Mouse (Mus musculus): ENCODE data around the gene Mpg. TPM values are rescaled to one million over a fixed set of nuclear protein-coding genes. Genes with fewer than 3 reads are reported as not detected.

The Mpg gene
- polyA plus RNA-seq, 2 experiments = 9.9 to 17.0 TPM

- Histone ChIP-seq H3K4me1 (replicated peaks; ENCODE audit: control insufficient read depth in 2 of 2, insufficient read depth in 2 of 2, low read length in 1 of 2) (peaks cover 0 to 18% of the 10 kb centered on the region in 2 experiments; a peak in 2 of 4 replicates), H3K4me3 (ENCODE audit: insufficient read depth in 1 of 2, low read depth in 2 of 2, low read length in 2 of 2) (no peak overlapping the region), H3K9me3 (ENCODE audit: control insufficient read depth, low read length) (no peaks in the 10 kb centered on the region), H3K27me3 (ENCODE audit: control insufficient read depth, insufficient read depth, low read length) (no peaks in the 10 kb centered on the region), H3K27ac (no peak overlapping the region), H3K4me2 (ENCODE audit: low read depth) (no peak overlapping the region), H3K36me3 (replicated peaks; ENCODE audit: control insufficient read depth, insufficient read depth, low read depth) (no peaks in the 10 kb centered on the region), H3K9ac (replicated peaks) (no peak overlapping the region)
- WGBS (ENCODE audit: insufficient replicate concordance) = 26% methylated on average over 6 of the region's 6 CpGs
- TF ChIP-seq EP300 (IDR thresholded peaks at IDR 0.05; ENCODE audit: low read depth) = no peak
- no peak for TF ChIP-seq CTCF (IDR thresholded peaks at IDR 0.05; ENCODE audit: low read depth)
- DNase-seq (ENCODE audit: low read depth in 3 of 3, low spot score in 3 of 3) (no peak), ATAC-seq (ENCODE audit: insufficient read depth) (no peak)
Measured at GRCm38 (mm10) chr11:32196727-32197126, 29.6 kb upstream of the Mpg start.

GRCm38 (mm10) chr11:32197766-32198165, 28.5 kb upstream of the Mpg start:
- no peak for ATAC-seq (ENCODE audit: insufficient read depth)

GRCm38 (mm10) chr11:32198256-32198955, 27.9 kb upstream of the Mpg start:
- no peak for TF ChIP-seq CTCF (IDR thresholded peaks at IDR 0.05; ENCODE audit: low read depth)
- no peak for TF ChIP-seq EP300 (IDR thresholded peaks at IDR 0.05; ENCODE audit: low read depth)
- 45% methylated on average over 14 of the region's 14 CpGs for WGBS (ENCODE audit: insufficient replicate concordance)
- H3K36me3 ChIP-seq (replicated peaks; ENCODE audit: control insufficient read depth, insufficient read depth, low read depth) = no peaks in the 10 kb centered on the region
- H3K4me3 ChIP-seq (ENCODE audit: insufficient read depth in 1 of 2, low read depth in 2 of 2, low read length in 2 of 2) = no peak overlapping the region
- no peak overlapping the region for H3K27ac ChIP-seq
- ATAC-seq (ENCODE audit: insufficient read depth) (no peak), DNase-seq (ENCODE audit: low read depth in 3 of 3, low spot score in 3 of 3) (no peak)
- H3K9me3 ChIP-seq (ENCODE audit: control insufficient read depth, low read length) = no peaks in the 10 kb centered on the region
- peaks cover 0 to 18% of the 10 kb centered on the region in 2 experiments; a peak in 2 of 4 replicates for H3K4me1 ChIP-seq (replicated peaks; ENCODE audit: control insufficient read depth in 2 of 2, insufficient read depth in 2 of 2, low read length in 1 of 2)
- no peak overlapping the region for H3K4me2 ChIP-seq (ENCODE audit: low read depth)
- no peaks in the 10 kb centered on the region for H3K27me3 ChIP-seq (ENCODE audit: control insufficient read depth, insufficient read depth, low read length)
- no peak overlapping the region for H3K9ac ChIP-seq (replicated peaks)

More at GRCm38 (mm10) chr11:32197766-32198165, 28.5 kb upstream of the Mpg start:
- DNase-seq (ENCODE audit: low read depth in 3 of 3, low spot score in 3 of 3) = no peak
- H3K4me3 ChIP-seq (ENCODE audit: insufficient read depth in 1 of 2, low read depth in 2 of 2, low read length in 2 of 2) = no peak overlapping the region
- no peaks in the 10 kb centered on the region for H3K36me3 ChIP-seq (replicated peaks; ENCODE audit: control insufficient read depth, insufficient read depth, low read depth)
- no peaks in the 10 kb centered on the region for H3K9me3 ChIP-seq (ENCODE audit: control insufficient read depth, low read length)
- H3K9ac ChIP-seq (replicated peaks) = no peak overlapping the region
- peaks cover 0 to 18% of the 10 kb centered on the region in 2 experiments; a peak in 2 of 4 replicates for H3K4me1 ChIP-seq (replicated peaks; ENCODE audit: control insufficient read depth in 2 of 2, insufficient read depth in 2 of 2, low read length in 1 of 2)
- H3K4me2 ChIP-seq (ENCODE audit: low read depth) = no peak overlapping the region
- WGBS (ENCODE audit: insufficient replicate concordance) = 54% methylated on average over 3 of the region's 3 CpGs
- H3K27me3 ChIP-seq (ENCODE audit: control insufficient read depth, insufficient read depth, low read length) = no peaks in the 10 kb centered on the region
- TF ChIP-seq EP300 (IDR thresholded peaks at IDR 0.05; ENCODE audit: low read depth) = no peak
- TF ChIP-seq CTCF (IDR thresholded peaks at IDR 0.05; ENCODE audit: low read depth) = no peak
- H3K27ac ChIP-seq = no peak overlapping the region

GRCm38 (mm10) chr11:32199230-32199629, 27.1 kb upstream of the Mpg start:
- no peak overlapping the region for H3K9ac ChIP-seq (replicated peaks)
- no peak for ATAC-seq (ENCODE audit: insufficient read depth)

DNA sequence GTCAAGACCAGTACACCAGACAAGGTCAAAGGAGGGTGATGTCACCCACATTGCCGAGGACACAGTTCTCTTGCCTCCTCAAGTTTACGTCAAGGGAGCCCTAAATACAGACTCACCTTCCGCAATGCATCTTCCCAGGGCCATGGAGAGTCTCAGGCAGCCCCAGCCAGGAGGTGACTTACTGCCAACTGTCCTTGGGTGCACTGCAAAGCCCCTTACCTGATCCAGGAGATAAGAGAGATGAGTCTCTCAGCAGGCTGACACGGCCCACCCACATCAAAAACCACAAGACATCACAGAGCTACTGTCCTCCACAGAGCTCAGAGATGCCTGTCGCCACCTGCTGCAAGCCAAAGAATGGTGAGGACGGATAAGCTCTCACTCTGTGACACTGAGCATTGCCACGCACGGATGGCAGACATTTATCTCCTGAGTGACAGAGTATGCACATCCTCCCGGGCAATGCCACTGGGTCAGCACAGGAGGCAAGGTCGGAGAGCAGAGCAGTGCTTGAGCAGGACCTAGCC, 26.2 kb upstream of the Mpg start, which contains the start of gene Il9r:
Il9r (minus strand) TSS at position 205 of the 527 bp plus-strand sequence.
- no peaks in the 10 kb centered on the region for H3K9me3 ChIP-seq (ENCODE audit: control insufficient read depth, low read length)
- no peaks in the 10 kb centered on the region for H3K36me3 ChIP-seq (replicated peaks; ENCODE audit: control insufficient read depth, insufficient read depth, low read depth)
- no peak within 1 kb of the TSS for H3K9ac ChIP-seq (replicated peaks)
- TF ChIP-seq CTCF (IDR thresholded peaks at IDR 0.05; ENCODE audit: low read depth) (peak; percentile 24; the same call in 1 of the 2 replicates), EP300 (IDR thresholded peaks at IDR 0.05; ENCODE audit: low read depth) (no peak)
- no peak within 1 kb of the TSS for H3K27ac ChIP-seq
- DNase-seq (ENCODE audit: low read depth in 3 of 3, low spot score in 3 of 3) = no peak
- ATAC-seq (ENCODE audit: insufficient read depth) = no peak
- H3K4me1 ChIP-seq (replicated peaks; ENCODE audit: control insufficient read depth in 2 of 2, insufficient read depth in 2 of 2, low read length in 1 of 2) = peaks cover 5 to 25% of the 10 kb centered on the region in 2 experiments
- H3K4me3 ChIP-seq (ENCODE audit: insufficient read depth in 1 of 2, low read depth in 2 of 2, low read length in 2 of 2) = no peak within 1 kb of the TSS
- H3K4me2 ChIP-seq (ENCODE audit: low read depth) = no peak within 1 kb of the TSS
- H3K27me3 ChIP-seq (ENCODE audit: control insufficient read depth, insufficient read depth, low read length) = no peaks in the 10 kb centered on the region
- WGBS (ENCODE audit: insufficient replicate concordance) = 17% methylated on average over 10 of the region's 10 CpGs

More at GRCm38 (mm10) chr11:32199230-32199629, 27.1 kb upstream of the Mpg start:
- TF ChIP-seq EP300 (IDR thresholded peaks at IDR 0.05; ENCODE audit: low read depth) (no peak), CTCF (IDR thresholded peaks at IDR 0.05; ENCODE audit: low read depth) (no peak)
- 23% methylated on average over 6 of the region's 6 CpGs for WGBS (ENCODE audit: insufficient replicate concordance)
- H3K4me1 ChIP-seq (replicated peaks; ENCODE audit: control insufficient read depth in 2 of 2, insufficient read depth in 2 of 2, low read length in 1 of 2) = peaks cover under 1 to 19% of the 10 kb centered on the region in 2 experiments; a peak in 3 of 4 replicates
- H3K27ac ChIP-seq = no peak overlapping the region
- no peaks in the 10 kb centered on the region for H3K36me3 ChIP-seq (replicated peaks; ENCODE audit: control insufficient read depth, insufficient read depth, low read depth)
- no peaks in the 10 kb centered on the region for H3K9me3 ChIP-seq (ENCODE audit: control insufficient read depth, low read length)
- DNase-seq (ENCODE audit: low read depth in 3 of 3, low spot score in 3 of 3) = no peak
- no peak overlapping the region for H3K4me2 ChIP-seq (ENCODE audit: low read depth)
- H3K4me3 ChIP-seq (ENCODE audit: insufficient read depth in 1 of 2, low read depth in 2 of 2, low read length in 2 of 2) = no peak overlapping the region
- no peaks in the 10 kb centered on the region for H3K27me3 ChIP-seq (ENCODE audit: control insufficient read depth, insufficient read depth, low read length)
